Mouse (Mus musculus): ENCODE data around the gene Arhgap19.

Arhgap19 gene

GRCm38 (mm10) chr19:41831718-41832391 lies 30.0 kb upstream of the Arhgap19 start:
- no peak for DNase-seq (ENCODE audit: low read depth)

- no peak for DNase-seq (ENCODE audit: low read depth)
These were observed 29.3 kb upstream of the Arhgap19 start for GRCm38 (mm10) chr19:41831101-41831570.

GRCm38 (mm10) chr19:41830106-41831031 lies 28.5 kb upstream of the Arhgap19 start:
- peak; percentile 75 for DNase-seq (ENCODE audit: low read depth)

GRCm38 (mm10) chr19:41829381-41830105 lies 27.7 kb upstream of the Arhgap19 start, which contains the start of gene Frat1:
Frat1 (plus strand) TSS chr19:41829970.
- DNase-seq (ENCODE audit: low read depth), result peak; percentile 94

GRCm38 (mm10) chr19:41828941-41829340 lies 27.1 kb upstream of the Arhgap19 start:
- DNase-seq (ENCODE audit: low read depth), result no peak

- DNase-seq (ENCODE audit: low read depth), result no peak
These were observed 24.7 kb upstream of the Arhgap19 start for GRCm38 (mm10) chr19:41826529-41826928.

- DNase-seq (ENCODE audit: low read depth), result no peak
These were observed 23.1 kb upstream of the Arhgap19 start for GRCm38 (mm10) chr19:41824950-41825349.

- no peak for DNase-seq (ENCODE audit: low read depth)
These were observed 20.7 kb upstream of the Arhgap19 start for GRCm38 (mm10) chr19:41822589-41822988.

GRCm38 (mm10) chr19:41821436-41821835 lies 19.6 kb upstream of the Arhgap19 start:
- DNase-seq (ENCODE audit: low read depth), result no peak

GRCm38 (mm10) chr19:41818749-41819148 lies 16.9 kb upstream of the Arhgap19 start:
- DNase-seq (ENCODE audit: low read depth), result no peak

- no peak for DNase-seq (ENCODE audit: low read depth)
These were observed 15.5 kb upstream of the Arhgap19 start for GRCm38 (mm10) chr19:41817325-41817724.

GRCm38 (mm10) chr19:41816915-41817314 lies 15.1 kb upstream of the Arhgap19 start:
- DNase-seq (ENCODE audit: low read depth), result no peak

GRCm38 (mm10) chr19:41816410-41816809 lies 14.6 kb upstream of the Arhgap19 start:
- DNase-seq (ENCODE audit: low read depth), result no peak

GRCm38 (mm10) chr19:41813374-41813773 lies 11.5 kb upstream of the Arhgap19 start:
- DNase-seq (ENCODE audit: low read depth), result no peak

- DNase-seq (ENCODE audit: low read depth), result no peak
These were observed 10.7 kb upstream of the Arhgap19 start for GRCm38 (mm10) chr19:41812525-41812924.

- no peak for DNase-seq (ENCODE audit: low read depth)
These were observed 8.2 kb upstream of the Arhgap19 start for GRCm38 (mm10) chr19:41810074-41810473.

- no peak for DNase-seq (ENCODE audit: low read depth)
These were observed 6.3 kb upstream of the Arhgap19 start for GRCm38 (mm10) chr19:41808104-41808634.

GRCm38 (mm10) chr19:41807497-41807896 lies 5.7 kb upstream of the Arhgap19 start:
- no peak for DNase-seq (ENCODE audit: low read depth)

GRCm38 (mm10) chr19:41805831-41806230 lies 4.0 kb upstream of the Arhgap19 start:
- DNase-seq (ENCODE audit: low read depth), result peak; percentile 52

GRCm38 (mm10) chr19:41803322-41803721 lies 1.5 kb upstream of the Arhgap19 start:
- DNase-seq (ENCODE audit: low read depth), result peak; percentile 82

- DNase-seq (ENCODE audit: low read depth), result peak; percentile 20
These were observed 683 bp downstream of the Arhgap19 start for GRCm38 (mm10) chr19:41800986-41801741.

All from induced T-regulatory cell, adult 2 months (primary cell).